Mouse (Mus musculus): ENCODE measurements at regions not wholly inside any gene's neighbourhood (a gene's known extent, or its start where the extent isn't known, plus 50 kb on each side); places are given as distances from the start of the nearest gene placed in this dataset.

DNA sequence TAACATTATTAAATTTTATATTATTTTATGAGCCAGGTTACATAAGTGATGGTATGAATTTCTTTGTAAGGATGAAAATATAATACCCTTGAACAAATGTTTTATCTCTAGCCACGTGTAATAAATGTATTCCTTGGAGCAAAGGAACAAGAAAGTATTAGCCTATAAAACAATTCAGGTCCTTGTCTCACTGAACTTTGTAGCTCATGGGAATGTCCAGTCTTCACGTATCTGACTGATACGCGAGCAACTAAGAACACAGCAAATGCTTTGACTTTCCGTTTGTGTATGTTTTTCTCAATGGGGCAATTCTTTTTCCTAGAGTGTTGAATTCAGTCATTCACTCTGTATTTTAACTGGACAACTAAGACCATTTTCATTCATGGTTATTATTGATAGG, 216.9 kb upstream of the Mettl25 start:
- DNase-seq (ENCODE audit: low spot score): no peak

DNA sequence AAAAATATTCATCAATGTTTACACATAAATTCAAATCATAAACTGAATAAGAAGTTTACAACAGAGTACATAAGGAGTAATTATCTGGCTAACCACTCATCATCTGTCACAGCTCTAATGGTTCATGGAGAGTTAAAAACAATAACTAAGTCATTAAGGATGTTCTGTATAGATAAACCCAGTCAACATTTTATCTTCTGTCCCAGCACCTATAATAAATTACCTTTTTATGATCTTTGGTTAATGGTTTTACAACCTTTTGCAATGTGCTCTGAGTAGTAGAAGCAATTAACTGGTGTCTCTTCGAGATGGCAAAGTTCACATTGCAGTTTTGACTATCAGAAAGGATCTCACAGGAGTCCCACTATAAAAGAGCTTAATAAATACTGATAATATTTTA, 197.3 kb upstream of the Mettl25 start:
- no peak for DNase-seq (ENCODE audit: low spot score)

DNA sequence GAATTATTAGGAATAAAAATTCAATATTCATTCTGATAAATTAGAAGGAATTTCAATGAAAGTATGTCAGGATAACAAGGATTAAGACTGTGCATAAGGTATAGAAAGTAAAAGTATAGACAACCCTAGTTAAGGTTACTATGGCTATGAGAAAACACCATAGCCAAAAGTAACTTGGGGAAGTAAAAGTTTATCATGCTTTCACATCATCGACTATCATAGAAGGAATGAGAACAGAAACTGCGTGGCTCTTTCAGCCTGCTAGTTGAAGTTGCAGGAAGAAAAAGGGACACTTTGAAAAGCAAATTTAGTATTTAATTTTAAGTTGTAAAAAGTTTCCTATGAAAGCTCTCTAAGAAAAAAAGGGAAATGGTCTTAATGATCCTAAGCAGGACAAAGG, 196.9 kb upstream of the Mettl25 start:
- DNase-seq (ENCODE audit: low spot score): no peak

DNA sequence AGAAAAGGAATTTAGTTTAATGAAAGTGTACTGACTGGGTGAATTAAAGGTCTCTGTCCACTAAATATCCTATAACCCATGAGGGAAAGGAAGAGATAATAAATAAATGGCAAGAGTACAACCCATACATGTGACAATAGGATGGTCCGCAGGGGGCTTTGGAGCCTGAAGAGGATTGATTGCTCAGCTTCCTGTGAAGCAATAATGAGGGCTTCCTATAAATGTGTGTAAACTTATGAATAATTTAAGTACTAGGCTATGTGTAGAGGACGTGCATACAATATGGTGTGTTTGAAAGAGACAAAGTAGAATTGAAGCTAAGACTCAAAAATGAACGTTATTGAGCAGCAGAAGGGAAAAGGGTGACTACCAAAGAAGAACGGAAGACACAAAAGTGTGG, 192.2 kb upstream of the Mettl25 start:
- no peak for DNase-seq (ENCODE audit: low spot score)

DNA sequence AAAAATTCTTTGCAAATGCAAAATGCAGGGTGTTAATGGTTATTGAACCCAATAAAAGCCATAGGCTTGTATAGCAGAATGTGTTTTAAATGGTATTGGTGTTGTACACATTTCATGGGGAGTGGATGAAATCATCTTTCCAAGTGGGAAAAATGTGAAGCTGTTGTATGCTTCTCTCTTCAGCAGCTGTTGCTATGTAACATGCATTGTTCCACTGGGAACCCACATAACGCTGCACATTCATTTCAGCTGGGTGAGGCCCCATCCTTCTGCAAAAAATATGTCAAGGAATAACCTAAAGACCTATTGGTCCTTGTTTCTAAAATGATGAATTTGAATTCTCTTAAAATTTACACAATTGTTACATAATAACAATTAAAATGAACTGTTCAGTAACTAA, 183.5 kb upstream of the Mettl25 start:
- no peak for DNase-seq (ENCODE audit: low spot score)

DNA sequence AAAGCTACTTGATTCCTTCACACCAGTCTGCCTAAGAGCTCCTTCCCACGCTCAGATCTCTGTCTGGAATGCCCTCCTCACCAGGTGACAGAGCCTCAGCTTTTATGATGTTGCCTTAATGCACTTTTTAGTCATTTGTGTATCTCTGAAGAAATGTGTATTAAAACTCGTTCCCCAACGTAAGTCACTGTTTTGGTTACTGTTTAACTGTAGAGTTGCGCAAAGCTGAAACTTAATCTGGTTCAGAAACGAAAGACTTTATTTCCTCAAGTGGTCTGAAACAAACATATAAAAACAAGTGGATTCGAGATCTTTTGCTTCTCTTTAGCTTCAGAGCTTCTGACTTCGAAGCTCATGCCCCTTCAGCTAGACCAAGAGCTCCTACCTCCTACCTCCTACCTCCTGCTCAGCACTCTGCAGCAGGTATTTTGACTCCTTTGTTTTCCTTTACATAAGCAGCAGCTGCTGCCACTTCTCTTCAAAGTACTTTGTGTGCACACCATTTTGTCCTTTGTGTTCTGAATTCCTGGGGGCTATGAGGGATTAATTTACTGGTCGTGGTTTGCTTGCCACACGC, 182.5 kb upstream of the Mettl25 start:
- no peak for DNase-seq (ENCODE audit: low spot score)

DNA sequence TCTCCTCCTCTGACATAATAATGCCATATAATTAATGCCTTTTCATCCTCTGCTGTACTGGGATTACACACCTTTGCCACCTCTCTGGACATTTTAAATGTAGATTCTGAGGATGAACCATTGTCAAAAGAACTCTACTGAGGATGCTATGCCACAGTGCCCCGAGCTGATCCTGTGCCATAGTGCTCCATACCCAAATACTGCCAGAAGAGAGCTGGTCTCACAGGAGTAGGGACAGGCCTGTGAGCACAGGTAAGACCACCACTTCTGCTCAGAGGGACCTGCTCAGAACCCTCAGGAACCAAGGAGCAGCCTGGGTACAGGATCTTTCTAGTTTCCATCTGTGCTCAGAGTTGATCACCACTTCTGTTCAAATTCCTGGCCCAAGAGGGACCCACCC, 174.8 kb upstream of the Mettl25 start:
- no peak for DNase-seq (ENCODE audit: low spot score)

DNA sequence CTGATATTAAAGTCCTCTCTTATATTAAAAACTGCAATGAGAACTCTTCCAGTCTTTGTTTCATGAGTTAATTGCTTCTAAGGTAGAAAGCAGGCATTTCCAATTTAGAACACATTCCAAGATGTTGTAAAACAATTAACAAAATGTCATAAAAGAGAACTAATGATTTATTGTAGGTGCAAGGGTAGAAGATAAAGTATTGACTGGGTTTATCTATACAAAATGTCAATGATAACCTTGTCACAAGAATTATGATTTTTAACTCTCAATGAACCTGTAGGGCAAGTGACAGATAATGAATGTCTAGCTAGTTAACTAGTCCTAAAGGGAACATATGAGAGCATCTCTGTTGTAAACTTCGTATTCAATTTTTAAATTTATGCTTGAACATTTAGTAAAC, 174.3 kb upstream of the Mettl25 start:
- DNase-seq (ENCODE audit: low spot score): no peak

DNA sequence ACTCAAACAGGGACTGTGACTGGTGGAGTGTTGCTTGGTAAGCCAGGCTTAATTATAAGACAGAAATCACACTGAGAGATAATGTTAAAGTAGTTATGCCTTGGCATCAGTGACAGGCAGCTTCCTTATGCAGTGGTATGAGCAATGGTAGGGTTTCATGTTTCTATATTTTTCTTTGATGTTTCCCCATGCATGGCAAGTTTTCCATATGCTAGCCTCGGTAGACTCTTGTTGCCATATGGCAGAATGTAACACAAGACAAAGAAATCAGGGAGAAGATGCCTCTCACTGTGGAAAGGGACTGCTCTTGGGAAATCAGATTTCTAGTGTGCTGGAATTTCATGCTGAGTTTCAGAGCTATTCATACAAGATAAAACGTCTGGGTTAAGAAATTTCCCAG, 169.0 kb upstream of the Mettl25 start:
- DNase-seq (ENCODE audit: low spot score): no peak

DNA sequence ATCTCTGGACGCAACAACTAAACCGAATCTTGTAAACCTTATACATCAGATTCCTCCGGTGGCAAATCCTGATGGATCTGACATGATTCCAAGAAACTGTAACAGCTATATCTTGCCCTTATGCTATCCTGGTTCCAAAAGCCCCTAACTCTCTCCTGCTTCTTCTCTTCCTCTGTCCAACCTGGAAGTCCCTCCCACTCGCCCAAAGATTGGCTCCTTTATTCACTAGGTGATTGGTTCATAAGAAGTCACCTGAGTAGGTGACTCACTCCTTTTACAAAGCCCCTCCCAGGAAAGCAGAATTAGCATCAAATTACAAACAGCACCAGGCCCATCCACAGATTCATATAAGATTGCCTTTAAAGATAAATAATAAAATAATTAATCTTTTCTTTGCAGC, 166.2 kb upstream of the Mettl25 start:
- no peak for DNase-seq (ENCODE audit: low spot score)

DNA sequence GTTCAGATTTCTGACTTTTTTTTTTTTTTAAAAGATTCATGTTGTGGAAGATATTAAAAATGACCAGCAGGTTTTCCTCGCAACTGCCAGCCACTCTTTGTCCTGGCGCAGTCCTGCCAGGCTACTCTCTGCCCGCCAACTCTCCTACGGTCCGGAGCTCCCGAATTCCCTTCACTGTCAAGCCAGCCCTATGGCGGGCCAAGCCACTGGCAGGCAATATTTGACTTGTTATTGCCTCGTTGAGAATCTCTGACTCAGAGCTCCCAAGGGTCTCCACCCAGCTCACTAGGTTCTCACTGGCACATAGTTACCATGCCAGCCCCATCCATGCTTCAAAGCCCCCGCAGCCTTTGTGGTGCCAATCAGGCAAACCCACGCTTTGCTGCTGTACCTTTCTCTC, 165.7 kb upstream of the Mettl25 start:
- DNase-seq (ENCODE audit: low spot score): peak; percentile 16

DNA sequence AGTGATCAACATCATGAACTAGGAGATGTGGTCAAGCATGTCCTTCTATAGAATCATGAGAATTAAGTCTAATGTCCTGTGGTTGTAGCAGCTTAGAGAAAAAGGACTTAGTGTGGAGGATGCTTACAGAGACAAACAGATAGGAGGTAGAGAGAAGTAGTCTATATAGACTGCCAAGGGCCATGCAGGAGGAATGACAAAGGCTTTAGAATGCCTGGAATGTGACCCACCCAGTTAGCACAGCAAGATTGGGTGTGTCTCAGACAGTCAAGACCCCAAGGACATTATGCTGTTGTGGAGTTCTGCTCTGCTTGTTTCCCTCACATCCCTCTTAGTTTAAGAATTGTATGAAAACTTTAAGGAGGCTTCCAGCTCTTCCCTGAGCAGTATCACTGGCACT, 164.9 kb upstream of the Mettl25 start:
- no peak for DNase-seq (ENCODE audit: low spot score)

DNA sequence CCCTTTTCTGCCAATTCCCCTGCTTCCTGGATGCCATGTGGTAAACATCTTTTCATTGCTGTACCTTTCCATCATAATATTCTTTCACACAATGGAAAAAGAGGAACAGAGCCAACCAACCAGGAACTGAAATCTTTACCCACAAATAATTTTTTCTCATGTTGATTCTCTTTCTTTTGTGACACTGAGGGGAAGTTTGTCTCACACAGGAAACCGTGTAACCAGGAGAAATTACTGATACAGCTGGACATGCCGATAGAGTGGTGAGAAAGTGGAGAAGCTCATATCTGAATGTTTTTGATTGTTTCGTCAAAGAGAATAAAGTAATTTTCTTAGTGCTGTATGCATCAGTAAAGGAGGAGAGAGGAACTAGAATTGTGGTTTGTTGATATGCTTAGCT, 116.3 kb upstream of the Mettl25 start:
- no peak for DNase-seq (ENCODE audit: low spot score)

DNA sequence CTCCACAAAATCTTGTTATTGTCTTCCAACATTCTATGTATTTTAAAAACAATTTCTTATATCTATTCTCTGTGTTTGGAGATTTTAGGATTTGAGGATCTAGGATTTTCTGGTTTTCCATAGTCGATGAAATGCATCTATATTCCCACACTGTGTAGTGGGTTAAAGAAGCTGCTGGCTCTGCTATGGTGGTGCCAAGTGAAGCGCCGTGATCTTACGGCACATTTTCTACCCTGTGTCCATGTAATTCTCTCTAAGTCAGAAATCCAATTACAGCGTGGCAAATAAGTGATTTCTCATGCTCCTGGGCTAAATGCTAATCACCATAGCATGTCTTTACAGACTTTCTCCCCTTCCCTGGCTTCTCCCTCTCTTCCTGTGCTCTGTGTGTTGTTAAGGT, 92.1 kb upstream of the Mettl25 start:
- DNase-seq (ENCODE audit: low spot score): no peak

DNA sequence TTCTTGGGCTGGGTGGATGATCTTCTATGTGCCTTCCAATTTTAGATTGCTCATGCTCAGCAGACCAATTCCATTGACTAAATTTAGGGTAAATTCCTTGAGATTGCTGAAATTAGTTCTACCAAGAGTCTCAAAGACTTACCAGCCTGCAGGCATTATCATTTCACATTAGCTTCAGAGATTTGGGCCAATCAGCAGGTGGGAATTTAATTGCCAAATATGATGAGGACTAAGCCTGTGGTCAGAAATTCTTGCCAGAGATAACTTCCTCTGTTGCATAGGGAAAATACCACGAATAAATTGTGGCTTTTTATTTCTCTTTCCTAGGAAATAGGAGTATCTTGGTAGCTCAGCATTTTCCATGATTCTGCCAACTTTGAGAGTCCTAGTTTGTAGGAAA, 91.6 kb upstream of the Mettl25 start:
- DNase-seq (ENCODE audit: low spot score): no peak

DNA sequence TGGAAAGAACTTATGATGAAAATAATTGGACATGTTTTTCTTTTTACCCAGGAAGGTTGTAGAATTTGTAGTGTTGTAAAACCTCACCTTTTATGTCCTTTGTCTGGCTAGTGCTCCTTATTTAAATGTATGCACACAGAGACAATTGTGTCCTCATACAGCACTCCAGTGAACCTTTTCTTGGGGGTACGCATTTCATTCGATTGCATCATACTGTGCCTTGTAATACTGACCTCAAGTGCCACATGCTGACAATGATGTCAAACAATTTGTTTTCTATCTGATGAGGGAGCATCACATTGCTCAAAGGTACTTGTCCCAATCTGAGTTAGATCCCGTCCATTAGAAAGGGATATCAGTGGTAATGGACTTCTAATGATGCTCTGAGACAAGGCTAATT, 86.4 kb upstream of the Mettl25 start:
- no peak for DNase-seq (ENCODE audit: low spot score)

DNA sequence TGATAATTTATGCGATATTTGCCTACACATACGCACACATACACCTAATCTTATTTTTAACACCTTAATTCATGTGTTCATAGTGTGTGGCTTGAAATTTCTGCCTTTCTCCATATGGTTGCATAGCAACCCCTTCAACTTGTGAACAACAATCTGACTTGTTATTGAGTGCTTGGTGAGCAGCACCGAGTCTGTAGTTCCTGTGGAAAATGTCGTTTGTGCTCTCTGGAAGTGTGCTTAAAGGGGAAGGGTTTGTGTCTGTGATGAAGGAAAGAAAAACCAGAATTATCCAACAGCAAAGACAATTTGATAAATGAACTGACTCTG, 85.7 kb upstream of the Mettl25 start:
- no peak for DNase-seq (ENCODE audit: low spot score)

DNA sequence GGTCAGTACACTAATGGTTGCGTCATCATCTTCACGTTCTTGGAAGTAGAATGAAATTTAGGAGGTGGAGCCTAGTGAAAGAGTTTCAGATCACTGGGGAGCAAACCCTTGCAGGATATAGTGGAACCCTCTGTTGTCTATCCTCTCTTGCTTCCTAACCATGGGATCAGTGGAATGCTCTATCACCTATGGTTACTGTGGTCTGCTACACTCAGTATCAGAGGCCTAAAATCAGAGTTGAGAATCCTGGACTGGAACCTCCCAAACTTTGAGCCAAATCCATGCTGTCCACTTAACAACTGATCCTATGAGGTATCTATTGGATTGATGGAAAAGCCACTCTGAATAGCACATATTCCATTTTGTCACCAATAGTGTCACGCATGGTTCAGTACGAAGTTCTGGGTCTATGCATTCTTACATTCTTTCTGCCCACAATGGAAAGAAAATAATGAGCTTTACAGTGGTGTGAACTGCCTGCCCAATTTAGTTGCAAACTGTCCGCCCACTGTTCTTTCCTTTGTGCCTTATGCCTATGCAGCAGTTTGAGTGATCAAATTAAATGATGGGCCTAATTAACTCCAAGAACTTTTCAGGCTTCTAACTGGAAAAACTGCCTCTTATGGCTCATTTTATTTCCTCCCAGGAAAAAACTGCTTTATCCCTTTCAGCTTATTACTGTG, 85.2 kb upstream of the Mettl25 start:
- DNase-seq (ENCODE audit: low spot score): peak; percentile 14

DNA sequence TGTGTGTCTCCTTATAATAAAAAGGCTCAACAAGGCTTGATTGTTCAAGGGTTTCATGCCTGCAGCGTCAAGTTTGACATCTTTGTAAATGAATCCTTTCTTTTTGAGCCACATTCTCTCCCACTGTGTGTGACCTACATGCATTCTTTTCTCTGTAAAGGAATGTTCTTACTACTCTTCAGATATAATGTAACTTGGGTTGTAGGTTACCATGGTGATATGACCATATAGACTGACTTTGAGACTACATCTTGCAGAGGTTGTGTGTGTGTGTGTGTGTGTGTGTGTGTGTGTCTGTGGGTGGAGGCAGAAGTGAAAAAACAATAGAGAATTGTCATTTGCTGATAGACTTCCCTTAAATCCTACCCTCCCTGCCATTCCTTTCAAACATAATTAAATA, 58.5 kb upstream of the Mettl25 start:
- DNase-seq (ENCODE audit: low spot score): no peak

DNA sequence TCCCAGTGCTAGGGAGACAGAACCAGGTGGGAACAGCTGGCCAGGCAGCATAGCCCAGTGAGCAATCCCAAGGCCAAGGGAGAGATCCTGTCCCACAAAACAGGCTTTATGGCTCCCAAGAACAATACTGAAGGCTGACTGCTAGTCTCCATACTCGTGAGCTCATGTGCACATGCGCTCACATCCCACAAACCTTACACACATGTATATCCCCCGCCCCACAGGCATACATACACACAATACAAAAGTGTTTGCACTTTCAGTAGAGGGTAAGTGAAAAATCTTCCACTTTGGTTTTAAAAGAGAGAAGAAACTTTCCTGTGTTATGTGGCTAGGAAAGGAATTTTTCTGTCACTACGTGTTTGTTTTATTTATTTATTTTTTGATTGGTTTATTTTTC, 58.0 kb upstream of the Mettl25 start:
- DNase-seq (ENCODE audit: low spot score): no peak

All from layer of hippocampus, adult 11-12 months (tissue).